Comparison of ENCODE assay signal across 22 mouse cellular contexts in the genomic region with DNA sequence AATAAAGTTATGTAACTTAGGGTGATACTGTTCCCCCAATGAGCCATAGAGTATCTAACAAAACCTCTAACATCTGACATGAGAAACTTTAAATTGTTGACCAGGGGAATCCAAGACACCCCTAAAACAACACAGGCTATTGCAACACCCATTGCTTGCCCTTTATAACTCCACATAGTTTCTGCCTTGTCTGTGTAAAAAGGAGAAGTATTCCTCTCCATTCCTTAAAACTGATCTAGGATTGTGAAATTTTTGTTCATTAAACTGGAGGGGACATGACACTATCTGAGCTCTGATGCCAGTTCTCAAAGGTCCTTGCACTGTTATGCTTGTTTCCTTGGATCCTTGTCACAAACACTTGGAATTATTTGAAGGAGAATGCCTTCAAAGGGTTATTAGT.
DNase-seq lines count a peak whose midpoint lies in the region; ATAC-seq and TF ChIP-seq lines count a peak whose summit lies in the region.
"Had no signal": no experiment of that assay in that cellular context is flagged by ENCODE, and none has a peak within 500 bp of the region (broad histone marks: within the 10 kb centered on the region; RNA-seq: fewer than 3 reads in every experiment).

No protein-coding gene starts in this region.

- peak; percentile 86 for ATAC-seq in megakaryocyte, adult 5-6 weeks (ENCODE audit: poor library complexity, severe bottlenecking)
- no peak for ATAC-seq in cerebellum, adult (ENCODE audit: insufficient number of reproducible peaks, low FRiP score, low TSS enrichment)
- ATAC-seq: activated CD4-positive, CD25-positive, alpha-beta regulatory T cell, adult 4 months; CD4-positive, CD25-positive, alpha-beta regulatory T cell, adult 4 months; forebrain, embryonic 13.5 days; forebrain, embryonic 15.5 days; forebrain, postnatal 0 days; Patski had no signal

- peak overlapping the region; percentile 17; the same call in 1 of the 2 replicates for H3K27ac ChIP-seq in bone marrow macrophage, adult 2 months (ENCODE audit: insufficient read depth, low read depth, low read length)
- H3K27ac ChIP-seq: embryonic facial prominence, embryonic 10.5 days; embryonic facial prominence, embryonic 12.5 days; forebrain, embryonic 13.5 days; forebrain, embryonic 15.5 days had no signal

- TF ChIP-seq POLR2A in bone marrow macrophage, adult 2 months (IDR thresholded peaks at IDR 0.05; ENCODE audit: borderline replicate concordance, low read depth, low read length), result no peak

- DNase-seq in ovary, adult 18-20 months (ENCODE audit: low spot score), result no peak
- DNase-seq in heart, postnatal 36 days, result no peak
- DNase-seq: adrenal gland, adult 8-10 months; adrenal gland, postnatal 14 days; adrenal gland, postnatal 36 days; B cell, adult 2 months; cerebellum, adult 11-12 months; cerebellum, adult 2 months; cerebellum, adult 9-10 months; cerebellum, postnatal 10 days; cerebellum, postnatal 25 days; forebrain, postnatal 0 days had no signal

- peaks cover 5% of the 10 kb centered on the region for H3K4me1 ChIP-seq in bone marrow macrophage, adult 2 months (ENCODE audit: control insufficient read depth, insufficient read depth, low read length)
- H3K4me1 ChIP-seq: embryonic facial prominence, embryonic 10.5 days; embryonic facial prominence, embryonic 12.5 days; forebrain, embryonic 13.5 days; forebrain, embryonic 15.5 days had no signal

- no peak overlapping the region for H3K4me3 ChIP-seq in bone marrow macrophage, adult 2 months (ENCODE audit: insufficient read depth, low read length)
- H3K4me3 ChIP-seq: embryonic facial prominence, embryonic 10.5 days; embryonic facial prominence, embryonic 12.5 days; forebrain, embryonic 13.5 days; forebrain, embryonic 15.5 days had no signal

- intact Hi-C loops in heart, postnatal 36 days (cut with DNase I), result no loop called here

- no peak for TF ChIP-seq CTCF in bone marrow macrophage, adult 2 months (IDR thresholded peaks at IDR 0.05; ENCODE audit: low read depth, low read length)
